Mouse (Mus musculus): Measurements from ENCODE around the gene Ten1. TPM values are rescaled to one million over a fixed set of nuclear protein-coding genes. Genes with fewer than 3 reads are reported as not detected.
A peak's percentile ranks its signal among the peaks of the same experiment; 100 is the strongest.

Gene Ten1
- polyA plus RNA-seq, 1 experiment from 2014 or later = 55.6 TPM

DNA sequence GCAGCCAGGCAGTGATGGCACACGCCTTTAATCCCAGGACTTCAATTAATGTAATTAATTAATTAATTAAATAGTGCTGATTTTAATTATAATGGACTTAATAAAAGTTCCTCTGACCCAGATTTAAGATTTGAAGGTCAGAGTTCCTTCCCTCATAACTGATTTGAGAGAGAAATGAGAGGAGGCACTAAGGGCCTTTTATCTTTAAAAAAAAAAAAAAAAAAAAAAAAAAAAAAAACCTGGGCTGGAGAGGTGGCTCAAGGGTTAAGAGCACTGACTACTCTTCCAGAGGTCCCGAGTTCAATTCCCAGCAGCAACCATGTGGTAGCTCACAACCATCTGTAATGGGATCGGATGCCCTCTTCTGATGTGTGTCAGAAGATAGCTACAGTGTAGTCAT is 10.0 kb downstream of the Ten1 start:
- Histone ChIP-seq H3K4me3 (ENCODE audit: low read depth, low read length) (no peak overlapping the region), H3K27ac (ENCODE audit: low read depth, low read length) (no peak overlapping the region), H3K9ac (ENCODE audit: low read length) (no peak overlapping the region), H3K4me2 (no peak overlapping the region), H3K36me3 (ENCODE audit: control insufficient read depth, insufficient read depth, low read length) (peaks cover 4% of the 10 kb centered on the region; the same call in 1 of the 2 replicates), H3K27me3 (ENCODE audit: control insufficient read depth, insufficient read depth, low read length) (no peaks in the 10 kb centered on the region), H3K9me3 (ENCODE audit: control insufficient read depth, low read length) (no peaks in the 10 kb centered on the region), H3K4me1 (ENCODE audit: control insufficient read depth, insufficient read depth, low read length) (no peaks in the 10 kb centered on the region)
- no peak for DNase-seq (ENCODE audit: low spot score, missing footprints)
- ATAC-seq (ENCODE audit: low FRiP score) = no peak
- 90% methylated on average over 3 of the region's 3 CpGs for WGBS

DNA sequence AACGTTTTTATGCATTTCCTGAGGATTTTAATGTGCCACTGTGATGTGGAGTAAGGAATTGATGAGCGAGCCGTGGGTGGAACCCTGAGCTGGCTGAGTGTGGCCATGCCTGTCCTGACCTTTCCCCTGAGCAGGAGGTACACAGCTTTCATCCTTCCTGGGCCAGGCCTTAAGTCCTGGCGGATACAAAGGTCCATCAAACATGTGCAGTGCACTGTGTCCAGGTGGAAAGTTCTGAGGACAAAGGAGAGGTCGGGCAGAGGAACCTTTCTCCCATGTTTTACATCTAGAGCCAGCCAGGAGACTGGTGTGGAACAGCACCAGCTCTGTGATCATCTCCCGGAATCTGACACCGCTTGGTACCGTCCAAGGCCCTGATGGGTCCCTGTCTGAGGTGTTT is 10.6 kb downstream of the Ten1 start:
- whole genome bisulfite sequencing = 83% methylated on average over 8 of the region's 8 CpGs

DNA sequence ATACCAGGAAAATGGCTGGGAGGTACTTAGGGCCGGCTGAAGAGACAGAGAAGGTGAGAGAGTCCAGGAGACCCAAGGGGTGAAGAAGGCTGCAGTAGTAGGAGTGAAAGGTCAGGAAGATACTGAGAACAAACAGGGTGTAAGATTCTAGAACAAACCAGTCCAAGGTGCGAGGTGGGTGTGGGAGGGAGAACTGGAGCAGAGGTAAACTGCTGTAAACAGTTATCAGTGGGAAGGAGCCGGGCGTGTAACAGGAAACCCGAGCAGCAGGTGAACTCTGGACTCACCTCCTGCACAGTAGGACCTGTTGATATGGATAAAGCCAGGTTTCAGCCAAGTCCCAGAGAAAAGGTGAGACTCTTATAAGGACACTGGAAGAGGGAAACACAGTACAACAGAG is 12.0 kb downstream of the Ten1 start:
- Histone ChIP-seq H3K27ac (ENCODE audit: low read depth, low read length) (no peak overlapping the region), H3K4me3 (ENCODE audit: low read depth, low read length) (no peak overlapping the region), H3K36me3 (ENCODE audit: control insufficient read depth, insufficient read depth, low read length) (peaks cover 4% of the 10 kb centered on the region; the same call in 1 of the 2 replicates), H3K9ac (ENCODE audit: low read length) (no peak overlapping the region), H3K4me2 (no peak overlapping the region), H3K4me1 (ENCODE audit: control insufficient read depth, insufficient read depth, low read length) (no peaks in the 10 kb centered on the region), H3K9me3 (ENCODE audit: control insufficient read depth, low read length) (no peaks in the 10 kb centered on the region), H3K27me3 (ENCODE audit: control insufficient read depth, insufficient read depth, low read length) (no peaks in the 10 kb centered on the region)
- ATAC-seq (ENCODE audit: low FRiP score) = no peak
- peak; percentile 41 for DNase-seq (ENCODE audit: low spot score, missing footprints)
- 80% methylated on average over 5 of the region's 5 CpGs for WGBS

More for the DNA sequence above, 10.6 kb downstream of the Ten1 start:
- Histone ChIP-seq H3K27ac (ENCODE audit: low read depth, low read length) (no peak overlapping the region), H3K27me3 (ENCODE audit: control insufficient read depth, insufficient read depth, low read length) (no peaks in the 10 kb centered on the region), H3K4me2 (no peak overlapping the region), H3K36me3 (ENCODE audit: control insufficient read depth, insufficient read depth, low read length) (peaks cover 4% of the 10 kb centered on the region; the same call in 1 of the 2 replicates), H3K4me3 (ENCODE audit: low read depth, low read length) (no peak overlapping the region), H3K9ac (ENCODE audit: low read length) (no peak overlapping the region), H3K4me1 (ENCODE audit: control insufficient read depth, insufficient read depth, low read length) (no peaks in the 10 kb centered on the region), H3K9me3 (ENCODE audit: control insufficient read depth, low read length) (no peaks in the 10 kb centered on the region)
- ATAC-seq (ENCODE audit: low FRiP score) = no peak
- DNase-seq (ENCODE audit: low spot score, missing footprints) = no peak

DNA sequence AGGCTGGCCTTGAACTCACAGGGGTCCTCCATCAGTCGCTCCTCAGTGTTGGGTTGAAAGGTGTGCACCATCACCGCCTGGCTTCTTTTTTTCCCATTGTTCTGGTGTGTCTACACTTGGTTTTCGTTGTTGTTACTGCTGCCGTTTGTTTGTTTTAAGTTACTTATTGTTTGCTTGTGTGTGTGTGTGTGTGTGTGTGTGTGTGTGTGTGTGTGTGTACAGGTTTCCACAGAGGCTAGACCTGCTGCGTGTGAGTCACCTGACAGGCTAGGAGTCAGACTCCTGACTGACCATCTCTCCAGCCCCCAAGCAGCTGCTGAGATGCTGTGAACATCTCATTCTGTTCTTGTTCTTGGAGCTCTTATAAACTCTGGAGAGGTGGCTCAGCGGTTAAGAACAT is 14.2 kb downstream of the Ten1 start:
- Histone ChIP-seq H3K27ac (ENCODE audit: low read depth, low read length) (no peak overlapping the region), H3K27me3 (ENCODE audit: control insufficient read depth, insufficient read depth, low read length) (no peaks in the 10 kb centered on the region), H3K4me3 (ENCODE audit: low read depth, low read length) (no peak overlapping the region), H3K9ac (ENCODE audit: low read length) (no peak overlapping the region), H3K4me1 (ENCODE audit: control insufficient read depth, insufficient read depth, low read length) (no peaks in the 10 kb centered on the region), H3K9me3 (ENCODE audit: control insufficient read depth, low read length) (no peaks in the 10 kb centered on the region), H3K4me2 (no peak overlapping the region), H3K36me3 (ENCODE audit: control insufficient read depth, insufficient read depth, low read length) (no peaks in the 10 kb centered on the region)
- no peak for DNase-seq (ENCODE audit: low spot score, missing footprints)
- ATAC-seq (ENCODE audit: low FRiP score) = no peak
- 90% methylated on average over 6 of the region's 6 CpGs for WGBS

DNA sequence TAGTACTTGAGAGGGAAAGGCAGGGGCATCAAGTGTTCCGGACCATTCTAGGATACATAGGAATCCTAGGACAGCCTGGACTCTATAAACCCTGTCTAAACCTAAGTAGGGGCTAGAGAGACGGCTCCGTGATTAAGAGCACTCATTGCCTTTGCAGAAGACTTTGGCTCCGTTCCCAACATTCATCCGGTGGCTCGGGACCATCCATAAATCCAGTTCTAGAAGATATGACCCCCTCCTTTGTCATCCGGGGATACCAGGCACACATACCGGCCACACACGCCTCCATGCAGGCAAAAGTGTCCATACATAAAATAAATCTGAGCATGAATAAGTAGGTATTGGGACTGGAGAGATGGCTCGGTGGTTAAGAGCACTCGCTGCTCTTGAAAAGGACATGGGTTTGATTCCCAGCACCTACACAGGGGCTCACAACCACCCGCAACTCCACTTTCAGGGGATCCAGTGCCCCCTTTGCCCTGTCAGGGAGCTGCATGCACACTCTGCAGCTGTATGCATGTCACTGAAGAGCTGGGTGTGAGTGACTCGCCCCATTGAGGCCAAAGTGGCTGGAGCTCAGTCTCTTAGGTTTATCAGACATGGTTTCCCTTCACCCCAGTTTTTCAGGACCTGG is 15.3 kb downstream of the Ten1 start:
- WGBS = 92% methylated on average over 13 of the region's 13 CpGs

DNA sequence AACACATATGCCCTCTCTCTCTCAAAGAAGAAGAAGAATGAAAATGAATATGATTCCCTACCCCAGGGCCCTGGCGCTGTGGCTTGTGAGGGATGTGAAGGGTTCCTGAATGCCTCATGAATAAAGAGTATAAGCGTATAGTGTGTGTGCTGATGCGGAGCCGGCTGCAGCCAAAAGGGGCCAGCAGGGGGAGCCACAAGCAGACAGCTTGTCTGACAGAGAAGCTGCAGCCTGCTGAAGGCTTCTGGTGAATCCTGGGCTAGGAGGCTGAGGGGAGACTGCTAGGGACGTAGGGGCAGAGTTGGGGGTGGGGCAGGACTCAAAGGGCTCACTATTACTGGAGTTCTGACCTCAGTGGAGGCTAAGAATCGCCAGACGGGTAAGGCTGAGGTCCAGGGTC is 16.5 kb downstream of the Ten1 start:
- Histone ChIP-seq H3K4me3 (ENCODE audit: low read depth, low read length) (no peak overlapping the region), H3K27ac (ENCODE audit: low read depth, low read length) (no peak overlapping the region), H3K9ac (ENCODE audit: low read length) (no peak overlapping the region), H3K4me1 (ENCODE audit: control insufficient read depth, insufficient read depth, low read length) (0 out of 2 replicates have a peak, but pooled peaks cover 2% of the 10 kb centered on the region), H3K4me2 (no peak overlapping the region), H3K9me3 (ENCODE audit: control insufficient read depth, low read length) (no peaks in the 10 kb centered on the region), H3K36me3 (ENCODE audit: control insufficient read depth, insufficient read depth, low read length) (no peaks in the 10 kb centered on the region), H3K27me3 (ENCODE audit: control insufficient read depth, insufficient read depth, low read length) (no peaks in the 10 kb centered on the region)
- 87% methylated on average over 7 of the region's 7 CpGs for WGBS
- ATAC-seq (ENCODE audit: low FRiP score) = no peak
- no peak for DNase-seq (ENCODE audit: low spot score, missing footprints)

More for the DNA sequence above, 15.3 kb downstream of the Ten1 start:
- Histone ChIP-seq H3K9ac (ENCODE audit: low read length) (no peak overlapping the region), H3K4me1 (ENCODE audit: control insufficient read depth, insufficient read depth, low read length) (0 out of 2 replicates have a peak, but pooled peaks cover 2% of the 10 kb centered on the region), H3K9me3 (ENCODE audit: control insufficient read depth, low read length) (no peaks in the 10 kb centered on the region), H3K27me3 (ENCODE audit: control insufficient read depth, insufficient read depth, low read length) (no peaks in the 10 kb centered on the region), H3K36me3 (ENCODE audit: control insufficient read depth, insufficient read depth, low read length) (no peaks in the 10 kb centered on the region), H3K4me3 (ENCODE audit: low read depth, low read length) (no peak overlapping the region), H3K27ac (ENCODE audit: low read depth, low read length) (no peak overlapping the region), H3K4me2 (no peak overlapping the region)
- ATAC-seq (ENCODE audit: low FRiP score) (no peak), DNase-seq (ENCODE audit: low spot score, missing footprints) (peak; percentile 59)

DNA sequence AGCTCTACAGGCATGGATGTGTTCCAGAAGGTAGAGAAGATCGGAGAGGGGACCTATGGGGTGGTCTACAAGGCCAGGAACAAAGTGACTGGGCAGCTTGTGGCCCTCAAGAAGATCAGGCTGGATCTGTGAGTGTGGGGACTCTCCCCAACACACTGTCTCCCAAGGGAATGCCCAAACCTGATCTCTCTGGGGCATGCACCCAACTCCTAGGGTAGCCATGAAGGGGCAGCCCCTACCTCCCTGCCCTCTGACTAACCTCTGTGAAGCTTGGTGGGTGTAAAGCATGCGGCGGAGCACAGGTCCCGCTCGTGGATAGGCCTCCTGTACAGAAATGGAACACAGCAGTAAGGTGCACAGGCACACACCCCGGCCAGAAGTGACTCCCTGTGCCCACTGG is 17.3 kb downstream of the Ten1 start:
- Histone ChIP-seq H3K27me3 (ENCODE audit: control insufficient read depth, insufficient read depth, low read length) (peaks cover 5% of the 10 kb centered on the region), H3K4me2 (no peak overlapping the region), H3K9me3 (ENCODE audit: control insufficient read depth, low read length) (no peaks in the 10 kb centered on the region), H3K27ac (ENCODE audit: low read depth, low read length) (no peak overlapping the region), H3K4me3 (ENCODE audit: low read depth, low read length) (no peak overlapping the region), H3K36me3 (ENCODE audit: control insufficient read depth, insufficient read depth, low read length) (no peaks in the 10 kb centered on the region), H3K9ac (ENCODE audit: low read length) (no peak overlapping the region), H3K4me1 (ENCODE audit: control insufficient read depth, insufficient read depth, low read length) (0 out of 2 replicates have a peak, but pooled peaks cover 2% of the 10 kb centered on the region)
- ATAC-seq (ENCODE audit: low FRiP score) (no peak), DNase-seq (ENCODE audit: low spot score, missing footprints) (no peak)
- WGBS = 87% methylated on average over 6 of the region's 6 CpGs

DNA sequence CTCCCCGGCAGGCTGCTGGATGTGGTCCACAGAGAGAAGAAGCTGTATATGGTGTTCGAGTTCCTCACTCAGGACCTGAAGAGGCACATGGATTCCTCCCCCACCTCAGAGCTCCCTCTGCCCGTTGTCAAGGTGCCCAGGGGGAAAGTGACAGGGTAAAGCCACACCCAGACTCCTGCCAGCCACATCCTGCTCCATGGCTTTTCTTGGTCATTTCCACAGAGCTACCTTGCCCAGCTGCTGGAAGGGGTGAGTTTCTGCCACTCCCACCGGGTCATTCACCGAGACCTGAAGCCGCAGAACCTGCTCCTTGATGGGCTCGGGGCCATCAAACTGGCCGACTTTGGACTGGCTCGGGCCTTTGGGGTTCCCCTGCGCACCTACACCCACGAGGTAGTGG is 17.9 kb downstream of the Ten1 start:
- H3K9ac ChIP-seq (ENCODE audit: low read length) = no peak overlapping the region
- ATAC-seq (ENCODE audit: low FRiP score) (no peak), DNase-seq (ENCODE audit: low spot score, missing footprints) (no peak)
- H3K4me1 ChIP-seq (ENCODE audit: control insufficient read depth, insufficient read depth, low read length) = 0 out of 2 replicates have a peak, but pooled peaks cover 2% of the 10 kb centered on the region
- 89% methylated on average over 11 of the region's 11 CpGs for WGBS
- no peaks in the 10 kb centered on the region for H3K36me3 ChIP-seq (ENCODE audit: control insufficient read depth, insufficient read depth, low read length)
- no peak overlapping the region for H3K27ac ChIP-seq (ENCODE audit: low read depth, low read length)
- H3K27me3 ChIP-seq (ENCODE audit: control insufficient read depth, insufficient read depth, low read length) = peaks cover 10% of the 10 kb centered on the region
- no peak overlapping the region for H3K4me3 ChIP-seq (ENCODE audit: low read depth, low read length)
- H3K9me3 ChIP-seq (ENCODE audit: control insufficient read depth, low read length) = peaks cover 4% of the 10 kb centered on the region; the same call in 1 of the 2 replicates
- H3K4me2 ChIP-seq = no peak overlapping the region

DNA sequence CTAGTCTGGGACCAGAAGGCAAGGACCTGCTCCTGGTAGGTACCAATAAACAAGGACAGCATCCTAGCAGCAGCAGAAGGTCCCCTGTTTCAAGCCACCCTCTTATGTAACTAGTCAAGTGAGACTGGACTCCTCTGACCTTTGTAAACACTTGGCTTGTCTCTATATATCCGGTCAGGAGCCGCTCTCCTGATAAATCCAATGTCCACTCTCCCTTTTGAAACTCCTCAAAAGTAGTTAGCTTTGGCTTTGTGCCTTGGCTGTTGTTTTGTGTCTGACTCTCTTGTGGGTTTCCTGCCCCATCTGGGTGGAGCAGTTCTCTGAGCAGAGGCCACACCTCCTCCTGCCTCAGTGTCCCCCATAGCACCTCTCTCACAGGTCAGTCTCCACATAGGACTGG is 19.6 kb downstream of the Ten1 start:
- WGBS = 76% methylated on average over 2 of the region's 2 CpGs
- H3K4me1 ChIP-seq (ENCODE audit: control insufficient read depth, insufficient read depth, low read length) = peaks cover 8% of the 10 kb centered on the region
- H3K4me3 ChIP-seq (ENCODE audit: low read depth, low read length) = no peak overlapping the region
- no peak overlapping the region for H3K27ac ChIP-seq (ENCODE audit: low read depth, low read length)
- DNase-seq (ENCODE audit: low spot score, missing footprints) = no peak
- ATAC-seq (ENCODE audit: low FRiP score) = no peak
- peaks cover 7% of the 10 kb centered on the region; the same call in 1 of the 2 replicates for H3K9me3 ChIP-seq (ENCODE audit: control insufficient read depth, low read length)
- peaks cover 28% of the 10 kb centered on the region for H3K27me3 ChIP-seq (ENCODE audit: control insufficient read depth, insufficient read depth, low read length)
- no peak overlapping the region for H3K4me2 ChIP-seq
- H3K9ac ChIP-seq (ENCODE audit: low read length) = no peak overlapping the region
- H3K36me3 ChIP-seq (ENCODE audit: control insufficient read depth, insufficient read depth, low read length) = no peaks in the 10 kb centered on the region

Data from midbrain, embryonic 11.5 days (tissue).